Mouse (Mus musculus): ENCODE results near the gene Hps3. TPM values are rescaled to one million over a fixed set of nuclear protein-coding genes. Genes with fewer than 3 reads are reported as not detected.
"Not testable (repeated sequence)": the region's sequence is repeated elsewhere in the genome, so short reads cannot be mapped to it uniquely, and the experiment has no call there.

The Hps3 gene
- polyA plus RNA-seq, 1 experiment from 2014 or later, result 12.0 TPM

GRCm38 (mm10) chr3:19961341-19961740, 73.8 kb downstream of the Hps3 start:
- Histone ChIP-seq H3K4me2 (ENCODE audit: low read depth, low read length) (no peak overlapping the region), H3K4me1 (ENCODE audit: control insufficient read depth, insufficient read depth, low read length) (peaks cover 28% of the 10 kb centered on the region), H3K27ac (ENCODE audit: low read length) (no peak overlapping the region), H3K4me3 (ENCODE audit: low read length) (no peak overlapping the region), H3K9me3 (replicated peaks; ENCODE audit: control insufficient read depth, low read length) (no peaks in the 10 kb centered on the region), H3K9ac (ENCODE audit: low read length) (no peak overlapping the region), H3K27me3 (ENCODE audit: control insufficient read depth, insufficient read depth, low read length) (no peaks in the 10 kb centered on the region), H3K36me3 (ENCODE audit: control insufficient read depth, insufficient read depth) (no peaks in the 10 kb centered on the region)
- 82% methylated on average over 2 of the region's 2 CpGs for WGBS
- ATAC-seq (replicated peaks; ENCODE audit: extremely low read depth, insufficient read depth, low FRiP score), result no peak

- no peak for ATAC-seq (replicated peaks; ENCODE audit: extremely low read depth, insufficient read depth, low FRiP score)
- Histone ChIP-seq H3K4me2 (ENCODE audit: low read depth, low read length) (no peak overlapping the region), H3K9me3 (replicated peaks; ENCODE audit: control insufficient read depth, low read length) (no peaks in the 10 kb centered on the region), H3K4me3 (ENCODE audit: low read length) (no peak overlapping the region), H3K9ac (ENCODE audit: low read length) (no peak overlapping the region), H3K36me3 (ENCODE audit: control insufficient read depth, insufficient read depth) (no peaks in the 10 kb centered on the region), H3K27ac (ENCODE audit: low read length) (peak overlapping the region; percentile 51; the same call in 1 of the 2 replicates), H3K27me3 (ENCODE audit: control insufficient read depth, insufficient read depth, low read length) (no peaks in the 10 kb centered on the region), H3K4me1 (ENCODE audit: control insufficient read depth, insufficient read depth, low read length) (peaks cover 26% of the 10 kb centered on the region)
- WGBS, result 60% methylated on average over 3 of the region's 3 CpGs
Observed at GRCm38 (mm10) chr3:19960570-19961114, 74.5 kb downstream of the Hps3 start.

- peaks cover 21% of the 10 kb centered on the region for H3K4me1 ChIP-seq (ENCODE audit: control insufficient read depth, insufficient read depth, low read length)
- WGBS, result 75% methylated on average over 1 of the region's 1 CpGs
- H3K9me3 ChIP-seq (replicated peaks; ENCODE audit: control insufficient read depth, low read length), result no peaks in the 10 kb centered on the region
- no peak overlapping the region for H3K4me2 ChIP-seq (ENCODE audit: low read depth, low read length)
- no peak overlapping the region for H3K9ac ChIP-seq (ENCODE audit: low read length)
- H3K36me3 ChIP-seq (ENCODE audit: control insufficient read depth, insufficient read depth), result no peaks in the 10 kb centered on the region
- ATAC-seq (replicated peaks; ENCODE audit: extremely low read depth, insufficient read depth, low FRiP score), result no peak
- no peak overlapping the region for H3K27ac ChIP-seq (ENCODE audit: low read length)
- no peak overlapping the region for H3K4me3 ChIP-seq (ENCODE audit: low read length)
- no peaks in the 10 kb centered on the region for H3K27me3 ChIP-seq (ENCODE audit: control insufficient read depth, insufficient read depth, low read length)
Observed at GRCm38 (mm10) chr3:19958983-19959382, 76.1 kb downstream of the Hps3 start.

- Histone ChIP-seq H3K27ac (ENCODE audit: low read length) (no peak overlapping the region; the same call in 1 of the 2 replicates), H3K9me3 (replicated peaks; ENCODE audit: control insufficient read depth, low read length) (no peaks in the 10 kb centered on the region), H3K27me3 (ENCODE audit: control insufficient read depth, insufficient read depth, low read length) (no peaks in the 10 kb centered on the region), H3K4me3 (ENCODE audit: low read length) (no peak overlapping the region), H3K4me2 (ENCODE audit: low read depth, low read length) (no peak overlapping the region), H3K4me1 (ENCODE audit: control insufficient read depth, insufficient read depth, low read length) (peaks cover 29% of the 10 kb centered on the region), H3K36me3 (ENCODE audit: control insufficient read depth, insufficient read depth) (no peaks in the 10 kb centered on the region), H3K9ac (ENCODE audit: low read length) (no peak overlapping the region)
- no peak for ATAC-seq (replicated peaks; ENCODE audit: extremely low read depth, insufficient read depth, low FRiP score)
Observed at GRCm38 (mm10) chr3:19958031-19958430, 77.1 kb downstream of the Hps3 start.

GRCm38 (mm10) chr3:19956885-19957284, 78.2 kb downstream of the Hps3 start, which contains the start of gene Cp:
Cp (plus strand) TSS chr3:19957054.
- peaks cover 33% of the 10 kb centered on the region for H3K4me1 ChIP-seq (ENCODE audit: control insufficient read depth, insufficient read depth, low read length)
- H3K36me3 ChIP-seq (ENCODE audit: control insufficient read depth, insufficient read depth), result no peaks in the 10 kb centered on the region
- no peak within 1 kb of the TSS for H3K4me3 ChIP-seq (ENCODE audit: low read length)
- H3K4me2 ChIP-seq (ENCODE audit: low read depth, low read length), result peak within 1 kb of the TSS; percentile 7; the same call in 1 of the 2 replicates
- H3K27ac ChIP-seq (ENCODE audit: low read length), result peak within 1 kb of the TSS; percentile 57
- no peaks in the 10 kb centered on the region for H3K27me3 ChIP-seq (ENCODE audit: control insufficient read depth, insufficient read depth, low read length)
- ATAC-seq (replicated peaks; ENCODE audit: extremely low read depth, insufficient read depth, low FRiP score), result no peak
- no peaks in the 10 kb centered on the region for H3K9me3 ChIP-seq (replicated peaks; ENCODE audit: control insufficient read depth, low read length)
- WGBS, result 55% methylated on average over 5 of the region's 5 CpGs
- no peak within 1 kb of the TSS for H3K9ac ChIP-seq (ENCODE audit: low read length)

- no peak overlapping the region for H3K4me2 ChIP-seq (ENCODE audit: low read depth, low read length)
- ATAC-seq (replicated peaks; ENCODE audit: extremely low read depth, insufficient read depth, low FRiP score), result peak; percentile 96
Observed at GRCm38 (mm10) chr3:19953865-19954264, 81.2 kb downstream of the Hps3 start.

GRCm38 (mm10) chr3:19953425-19953824, 81.7 kb downstream of the Hps3 start:
- Histone ChIP-seq H3K9me3 (replicated peaks; ENCODE audit: control insufficient read depth, low read length) (no peaks in the 10 kb centered on the region), H3K36me3 (ENCODE audit: control insufficient read depth, insufficient read depth) (no peaks in the 10 kb centered on the region), H3K4me3 (ENCODE audit: low read length) (no peak overlapping the region), H3K27ac (ENCODE audit: low read length) (peak overlapping the region; percentile 89), H3K4me2 (ENCODE audit: low read depth, low read length) (no peak overlapping the region; the same call in 1 of the 2 replicates), H3K9ac (ENCODE audit: low read length) (peak overlapping the region; percentile 25; the same call in 1 of the 2 replicates), H3K27me3 (ENCODE audit: control insufficient read depth, insufficient read depth, low read length) (no peaks in the 10 kb centered on the region), H3K4me1 (ENCODE audit: control insufficient read depth, insufficient read depth, low read length) (peaks cover 22% of the 10 kb centered on the region)
- peak; percentile 28; the same call in 1 of the 2 replicates for ATAC-seq (replicated peaks; ENCODE audit: extremely low read depth, insufficient read depth, low FRiP score)
- WGBS, result 53% methylated on average over 1 of the region's 1 CpGs

More at GRCm38 (mm10) chr3:19953865-19954264, 81.2 kb downstream of the Hps3 start:
- Histone ChIP-seq H3K36me3 (ENCODE audit: control insufficient read depth, insufficient read depth) (no peaks in the 10 kb centered on the region), H3K9ac (ENCODE audit: low read length) (no peak overlapping the region; the same call in 1 of the 2 replicates), H3K27ac (ENCODE audit: low read length) (peak overlapping the region; percentile 89), H3K27me3 (ENCODE audit: control insufficient read depth, insufficient read depth, low read length) (no peaks in the 10 kb centered on the region), H3K4me3 (ENCODE audit: low read length) (no peak overlapping the region), H3K4me1 (ENCODE audit: control insufficient read depth, insufficient read depth, low read length) (peaks cover 27% of the 10 kb centered on the region), H3K9me3 (replicated peaks; ENCODE audit: control insufficient read depth, low read length) (no peaks in the 10 kb centered on the region)
- whole genome bisulfite sequencing, result 7% methylated on average over 3 of the region's 3 CpGs

- 85% methylated on average over 1 of the region's 1 CpGs for WGBS
- not testable (repeated sequence) for H3K27ac ChIP-seq (ENCODE audit: low read length); H3K27me3 ChIP-seq (ENCODE audit: control insufficient read depth, insufficient read depth, low read length); H3K9me3 ChIP-seq (replicated peaks; ENCODE audit: control insufficient read depth, low read length); H3K36me3 ChIP-seq (ENCODE audit: control insufficient read depth, insufficient read depth); H3K4me3 ChIP-seq (ENCODE audit: low read length); H3K4me2 ChIP-seq (ENCODE audit: low read depth, low read length); ATAC-seq (replicated peaks; ENCODE audit: extremely low read depth, insufficient read depth, low FRiP score); H3K9ac ChIP-seq (ENCODE audit: low read length)
- H3K4me1 ChIP-seq (ENCODE audit: control insufficient read depth, insufficient read depth, low read length), result peaks cover 14% of the 10 kb centered on the region
Observed at GRCm38 (mm10) chr3:19949401-19949800, 85.7 kb downstream of the Hps3 start.

- Histone ChIP-seq H3K4me2 (ENCODE audit: low read depth, low read length) (no peak overlapping the region), H3K9me3 (replicated peaks; ENCODE audit: control insufficient read depth, low read length) (no peaks in the 10 kb centered on the region), H3K4me3 (ENCODE audit: low read length) (no peak overlapping the region), H3K4me1 (ENCODE audit: control insufficient read depth, insufficient read depth, low read length) (peaks cover 9% of the 10 kb centered on the region), H3K27ac (ENCODE audit: low read length) (no peak overlapping the region), H3K36me3 (ENCODE audit: control insufficient read depth, insufficient read depth) (no peaks in the 10 kb centered on the region), H3K27me3 (ENCODE audit: control insufficient read depth, insufficient read depth, low read length) (no peaks in the 10 kb centered on the region), H3K9ac (ENCODE audit: low read length) (no peak overlapping the region)
- no peak for ATAC-seq (replicated peaks; ENCODE audit: extremely low read depth, insufficient read depth, low FRiP score)
Observed at GRCm38 (mm10) chr3:19948552-19948951, 86.6 kb downstream of the Hps3 start.

All from heart, embryonic 16.5 days (tissue).